Mouse (Mus musculus) Patski (cell line): ENCODE data around the gene Spry2. TPM values are rescaled to one million over a fixed set of nuclear protein-coding genes. Genes with fewer than 3 reads are reported as not detected.

Experiments
- ATAC-seq: fragments of 100-300 bp; one replicate; pipeline ENCODE4 v1.8.0; 2021
- CTCF ChIA-PET: fragments of 350-600 bp; sonication (Branson Sonifier 250); formaldehyde crosslinking; loops from one replicate; lab custom pipeline; 2022; ENCODE audit warnings: inconsistent platforms; lab: Charles Lee
- POLR2A ChIA-PET: fragments of 350-600 bp; sonication (Branson Sonifier 250); formaldehyde crosslinking; loops from one replicate; lab custom pipeline; 2022; ENCODE audit warnings: antibody characterized with exemption, inconsistent platforms; lab: Charles Lee
- DNase-seq: peaks from one replicate; pipeline ENCODE4 v3.0.0-alpha.2; 2011; ENCODE audit warnings: low read depth, low spot score
- H3K27me3 ChIP-seq: fragments of 371-371 bp; one replicate; pipeline ENCODE4 v1.5.1; 2021
- CTCF ChIP-seq: fragments of 100-300 bp; IDR thresholded peaks from one replicate; pipeline ENCODE4 v1.5.1; 2021
- in situ Hi-C: fragments of 300-500 bp; cut with MboI; formaldehyde crosslinking; loops from 3 replicates; pipeline ENCODE4 v1.11.1; 2018; ENCODE audit warnings: low pct_unique_long_range_greater_than_20kb, mixed read lengths
- polyA plus RNA-seq: library from polyadenylated mRNA; unstranded; gene quantifications from one replicate; pipeline ENCODE4 v1.2.3, GENCODE M21; 2021

Gene Spry2
- polyA plus RNA-seq, 1 experiment from 2014 or later = 42.2 TPM

DNA sequence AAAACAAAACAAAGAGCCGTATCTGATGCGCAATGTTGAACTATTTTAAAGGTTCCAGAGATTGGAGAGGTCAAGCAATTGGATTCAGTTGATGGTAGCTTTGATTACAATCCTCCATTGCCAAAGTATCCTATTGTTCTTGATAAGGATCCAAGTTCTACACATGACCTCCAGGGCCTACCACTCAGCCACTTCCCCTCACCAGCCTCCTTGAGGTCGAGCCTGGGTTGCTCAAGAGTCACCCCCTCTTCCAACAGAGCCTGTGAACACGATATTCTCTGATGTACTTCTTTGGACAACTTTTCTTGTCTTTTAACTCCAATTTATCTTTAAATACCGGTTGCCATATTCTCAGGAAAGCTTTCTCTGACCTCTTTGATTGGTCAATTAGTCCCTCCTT is 9.3 kb upstream of the Spry2 start:
- DNase-seq (no peak), ATAC-seq (no peak)
- no peaks in the 10 kb centered on the region for H3K27me3 ChIP-seq
- in situ Hi-C loops = loop anchor here (5.0 to 25.0 kb wide), 2 partner anchors 514 to 606 kb away; no protein-coding TSS in a partner anchor
- no peak for TF ChIP-seq CTCF
- ChIA-PET POLR2A (no interaction called here), CTCF (no interaction called here)

DNA sequence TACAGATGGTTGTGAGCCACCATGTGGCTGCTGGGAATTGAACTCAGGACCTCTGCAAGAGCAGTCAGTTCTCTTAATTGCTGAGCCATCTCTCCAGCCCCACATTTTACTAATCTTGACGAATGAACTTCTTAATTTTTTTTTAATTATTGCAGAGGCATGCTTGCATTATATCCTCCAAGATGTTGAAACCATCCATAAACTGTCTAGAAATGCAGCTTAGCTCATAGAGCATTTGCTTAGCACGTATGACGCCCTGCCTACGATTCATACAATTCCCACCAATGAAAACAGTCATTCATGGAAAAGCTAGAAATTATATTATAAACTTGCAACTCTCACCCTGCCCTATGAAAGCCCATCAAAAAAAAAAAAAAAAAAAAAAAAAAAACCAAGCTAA is 8.9 kb upstream of the Spry2 start:
- POLR2A ChIA-PET = no interaction called here
- no peaks in the 10 kb centered on the region for H3K27me3 ChIP-seq
- in situ Hi-C loops = loop anchor here (5.0 to 25.0 kb wide), 2 partner anchors 513 to 607 kb away; no protein-coding TSS in a partner anchor
- no peak for DNase-seq
- no peak for ATAC-seq
- CTCF ChIA-PET = no interaction called here
- TF ChIP-seq CTCF = no peak

GRCm38 (mm10) chr14:105902807-105903206 is 6.2 kb upstream of the Spry2 start:
- in situ Hi-C loops = loop anchor here (25.0 kb wide), 1 partner anchor 609 kb away; no protein-coding TSS in a partner anchor
- TF ChIP-seq CTCF = no peak
- POLR2A ChIA-PET = no interaction called here
- H3K27me3 ChIP-seq = no peaks in the 10 kb centered on the region
- CTCF ChIA-PET = no interaction called here
- no peak for DNase-seq
- no peak for ATAC-seq

GRCm38 (mm10) chr14:105900841-105901240 is 4.2 kb upstream of the Spry2 start:
- no peak for DNase-seq
- TF ChIP-seq CTCF = no peak
- CTCF ChIA-PET = no interaction called here
- H3K27me3 ChIP-seq = no peaks in the 10 kb centered on the region
- POLR2A ChIA-PET = no interaction called here
- no peak for ATAC-seq
- in situ Hi-C loops = loop anchor here (25.0 kb wide), 1 partner anchor 611 kb away; no protein-coding TSS in a partner anchor

GRCm38 (mm10) chr14:105899116-105899515 is 2.5 kb upstream of the Spry2 start:
- DNase-seq = no peak
- in situ Hi-C loops = no loop called here

GRCm38 (mm10) chr14:105898266-105899111 is 1.9 kb upstream of the Spry2 start:
- no peak for TF ChIP-seq CTCF
- no peak for DNase-seq
- in situ Hi-C loops = no loop called here
- ChIA-PET CTCF (interaction anchor here (0.7 to 2.0 kb wide), 4 partner anchors 10 to 500 kb away, joined by 3 to 10 read pairs (median 6); no protein-coding TSS in a partner anchor), POLR2A (no interaction called here)
- peak; percentile 24 for ATAC-seq
- H3K27me3 ChIP-seq = no peaks in the 10 kb centered on the region

More at GRCm38 (mm10) chr14:105899116-105899515, 2.5 kb upstream of the Spry2 start:
- CTCF ChIA-PET = interaction anchor here (0.7 to 2.0 kb wide), 4 partner anchors 10 to 501 kb away, joined by 3 to 10 read pairs (median 6); no protein-coding TSS in a partner anchor
- H3K27me3 ChIP-seq = no peaks in the 10 kb centered on the region
- POLR2A ChIA-PET = no interaction called here
- no peak for ATAC-seq
- TF ChIP-seq CTCF = no peak

- CTCF ChIA-PET = interaction anchor here (1.5 to 1.7 kb wide), 3 partner anchors 79 to 423 kb away, joined by 5 to 7 read pairs (median 6); no protein-coding TSS in a partner anchor
- DNase-seq = no peak
- POLR2A ChIA-PET = interaction anchor here (0.7 kb wide), 1 partner anchor 425 kb away, joined by 3 read pairs; no protein-coding TSS in a partner anchor
- in situ Hi-C loops = no loop called here
- no peak for TF ChIP-seq CTCF
- no peaks in the 10 kb centered on the region for H3K27me3 ChIP-seq
- ATAC-seq = peak; percentile 22
These were observed 1.0 kb upstream of the Spry2 start for GRCm38 (mm10) chr14:105897569-105898101.

DNA sequence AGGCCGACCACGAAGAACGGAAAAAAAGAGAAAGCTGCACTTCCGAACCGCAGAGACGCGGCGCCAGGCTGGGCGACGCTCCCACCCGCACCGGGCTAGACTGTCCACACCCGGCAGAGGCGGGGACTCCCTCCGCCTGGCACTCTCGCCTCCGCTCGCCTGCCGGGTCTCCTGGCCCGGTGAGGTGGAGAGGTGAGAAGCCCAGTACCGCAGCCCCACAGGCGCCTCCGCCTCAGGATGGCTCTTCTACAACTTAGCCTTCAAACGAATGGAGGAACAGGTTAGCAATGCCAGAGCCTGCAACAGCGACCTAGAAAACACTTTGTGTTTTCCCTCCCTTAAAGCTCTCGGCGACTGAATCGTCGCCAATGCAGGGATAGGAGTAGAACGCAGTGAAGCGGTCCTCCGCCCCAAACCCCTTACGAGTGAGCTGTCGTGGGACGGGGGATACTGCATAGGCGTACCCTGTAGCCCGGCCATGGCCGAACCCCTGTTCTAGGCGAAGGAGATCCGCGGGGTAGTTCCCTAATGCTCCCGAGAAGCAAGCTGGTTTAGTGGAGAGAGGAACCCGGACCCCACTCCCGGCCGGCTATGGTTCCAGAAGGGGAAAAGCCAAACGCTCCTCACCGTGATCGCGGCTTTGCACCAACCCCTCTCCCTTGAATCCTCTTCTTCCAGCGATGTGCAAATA is 513 bp downstream of the Spry2 start:
- H3K27me3 ChIP-seq = no peaks in the 10 kb centered on the region
- ChIA-PET POLR2A (interaction anchor here (0.9 to 1.5 kb wide), 5 partner anchors 11 to 299 kb away, joined by 3 read pairs; no protein-coding TSS in a partner anchor), CTCF (interaction anchor here (1.3 to 1.7 kb wide), 3 partner anchors 26 to 421 kb away, joined by 3 to 6 read pairs (median 5); no protein-coding TSS in a partner anchor)
- in situ Hi-C loops = no loop called here
- DNase-seq = no peak
- ATAC-seq = peak; percentile 1
- TF ChIP-seq CTCF = no peak

- in situ Hi-C loops = loop anchor here (5.0 kb wide), 5 partner anchors 73 to 423 kb away; no protein-coding TSS in a partner anchor
- ChIA-PET POLR2A (interaction anchor here (0.5 to 1.5 kb wide), 6 partner anchors 27 to 326 kb away, joined by 3 to 4 read pairs (median 3); no protein-coding TSS in a partner anchor), CTCF (no interaction called here)
- no peak for TF ChIP-seq CTCF
- no peaks in the 10 kb centered on the region for H3K27me3 ChIP-seq
- ATAC-seq (no peak), DNase-seq (no peak)
These were observed 1.4 kb downstream of the Spry2 start for GRCm38 (mm10) chr14:105894971-105895873.
